Mouse (Mus musculus) mouse embryonic stem cell (cell line): ENCODE results near the gene Shisal1.

ENCODE experiments used
- in situ Hi-C, 2 experiments: fragments of 300-500 bp; cut with MboI; formaldehyde crosslinking; loops; 1 replicate in 1 of 2; 3 replicates in 1 of 2; pipeline ENCODE4 v1.14.3; 2019 to 2020; ENCODE audit warnings: low sequenced_read_pairs in 2 of 2, low pct_unique_long_range_greater_than_20kb in 1 of 2, mixed read lengths in 1 of 2; ENCODE audit not compliant: unreplicated experiment in 1 of 2

The Shisal1 gene

GRCm38 (mm10) chr15:84446997-84447396, at the start of gene Shisal1:
Gene Shisal1 (minus strand): TSS chr15:84447097.
- in situ Hi-C loops = no loop called here

- in situ Hi-C loops = no loop called here
These were observed 43.6 kb upstream of the Shisal1 start for GRCm38 (mm10) chr15:84490486-84490885.

- in situ Hi-C loops = no loop called here
These were observed 37.4 kb upstream of the Shisal1 start for GRCm38 (mm10) chr15:84484255-84484654.

- in situ Hi-C loops = no loop called here
These were observed 36.7 kb upstream of the Shisal1 start for GRCm38 (mm10) chr15:84483622-84484021.

GRCm38 (mm10) chr15:84481259-84481877, 34.5 kb upstream of the Shisal1 start:
- in situ Hi-C loops = no loop called here

- in situ Hi-C loops = no loop called here
These were observed 22.5 kb upstream of the Shisal1 start for GRCm38 (mm10) chr15:84469391-84469790.

- in situ Hi-C loops = no loop called here
These were observed 20.9 kb upstream of the Shisal1 start for GRCm38 (mm10) chr15:84467761-84468160.

- in situ Hi-C loops = no loop called here
These were observed 19.8 kb upstream of the Shisal1 start for GRCm38 (mm10) chr15:84466458-84467267.

GRCm38 (mm10) chr15:84461429-84461828, 14.5 kb upstream of the Shisal1 start:
- in situ Hi-C loops = no loop called here

GRCm38 (mm10) chr15:84458983-84459382, 12.1 kb upstream of the Shisal1 start:
- in situ Hi-C loops = no loop called here

- in situ Hi-C loops = no loop called here
These were observed 8.4 kb upstream of the Shisal1 start for GRCm38 (mm10) chr15:84455286-84455685.

GRCm38 (mm10) chr15:84453091-84453490, 6.2 kb upstream of the Shisal1 start:
- in situ Hi-C loops = no loop called here

- in situ Hi-C loops = no loop called here
These were observed 3.7 kb upstream of the Shisal1 start for GRCm38 (mm10) chr15:84450441-84451183.

- in situ Hi-C loops = no loop called here
These were observed 833 bp downstream of the Shisal1 start for GRCm38 (mm10) chr15:84445812-84446716.

GRCm38 (mm10) chr15:84444181-84444580, 2.7 kb downstream of the Shisal1 start:
- in situ Hi-C loops = no loop called here

GRCm38 (mm10) chr15:84443631-84444030, 3.3 kb downstream of the Shisal1 start:
- in situ Hi-C loops = no loop called here

- in situ Hi-C loops = no loop called here
These were observed 5.1 kb downstream of the Shisal1 start for GRCm38 (mm10) chr15:84441682-84442315.

- in situ Hi-C loops = no loop called here
These were observed 6.1 kb downstream of the Shisal1 start for GRCm38 (mm10) chr15:84440820-84441219.
